Mouse (Mus musculus) neural tube, embryonic 13.5 days (tissue): ENCODE results near the gene Kdm5a. TPM values are rescaled to one million over a fixed set of nuclear protein-coding genes. Genes with fewer than 3 reads are reported as not detected.

Source experiments
- ATAC-seq: fragments of 200-750 bp; cut with Nextera tagmentation; 2 replicates; pipeline ENCODE4 v1.8.0; 2017; ENCODE audit warnings: low read depth, mild to moderate bottlenecking, moderate TSS enrichment, moderate library complexity
- H3K27ac ChIP-seq: fragments of 300-500 bp; sonication (generic); replicated peaks from 2 replicates; pipeline ENCODE4 v1.5.1; 2015; ENCODE audit warnings: moderate library complexity, mild to moderate bottlenecking, inconsistent platforms
- H3K27me3 ChIP-seq: fragments of 300-500 bp; sonication (generic); 2 replicates; pipeline ENCODE4 v1.6.1; 2015; ENCODE audit warnings: mild to moderate bottlenecking, inconsistent platforms
- H3K36me3 ChIP-seq: fragments of 300-500 bp; sonication (generic); 2 replicates; pipeline ENCODE4 v1.6.1; 2015; ENCODE audit warnings: mild to moderate bottlenecking, inconsistent platforms
- H3K4me1 ChIP-seq: fragments of 300-500 bp; sonication (generic); replicated peaks from 2 replicates; pipeline ENCODE4 v1.6.1; 2015; ENCODE audit warnings: inconsistent platforms
- H3K4me2 ChIP-seq: fragments of 300-500 bp; sonication (generic); 2 replicates; pipeline ENCODE4 v1.6.1; 2015; ENCODE audit warnings: inconsistent platforms, mild to moderate bottlenecking, moderate library complexity
- H3K4me3 ChIP-seq: fragments of 300-500 bp; sonication (generic); 2 replicates; pipeline ENCODE4 v1.5.1; 2015; ENCODE audit warnings: mild to moderate bottlenecking, inconsistent platforms
- H3K9ac ChIP-seq: fragments of 300-500 bp; sonication (generic); 2 replicates; pipeline ENCODE4 v1.6.1; 2015; ENCODE audit warnings: moderate library complexity, mild to moderate bottlenecking, inconsistent platforms
- H3K9me3 ChIP-seq: fragments of 300-500 bp; sonication (generic); 2 replicates; pipeline ENCODE4 v1.6.1; 2016; ENCODE audit warnings: inconsistent platforms
- WGBS: fragments of 180-500 bp; shearing (Covaris S2); methylation state at CpG from one replicate; pipeline ENCODE4 v1.1.7; 2015; 5-methylcytosine and 5-hydroxymethylcytosine counted together
- polyA plus RNA-seq: library from polyadenylated mRNA; unstranded; fragments of >200 nt; fragmentation: Nextera tagmentation; extraction: Ambion mirVana; gene quantifications from 2 replicates; pipeline ENCODE4 v1.2.1, GENCODE M21; 2015

Gene Kdm5a
- polyA plus RNA-seq, 1 experiment from 2014 or later, result 34.7 TPM

DNA sequence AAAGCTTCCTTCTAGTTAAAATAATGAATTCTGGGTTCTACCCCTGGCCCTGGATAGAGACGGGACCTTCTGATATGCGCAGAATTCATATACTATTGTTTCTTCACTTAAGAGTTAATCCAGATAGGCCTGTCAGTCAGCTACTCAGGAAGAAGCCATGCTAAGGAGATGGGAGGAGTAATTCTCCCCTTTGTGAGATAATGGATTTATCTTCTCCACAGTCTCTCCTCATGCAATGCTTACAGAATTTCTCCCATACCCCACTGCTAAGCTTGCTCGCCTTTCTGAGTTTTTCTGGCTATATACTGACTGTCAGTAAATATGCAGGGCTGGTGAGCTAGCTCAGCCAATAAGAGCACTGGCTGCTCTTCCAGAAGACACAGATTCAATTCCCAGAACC is 86.3 kb downstream of the Kdm5a start:
- Histone ChIP-seq H3K36me3 (no peaks in the 10 kb centered on the region), H3K9me3 (no peaks in the 10 kb centered on the region), H3K27ac (no peak overlapping the region), H3K9ac (no peak overlapping the region), H3K4me3 (no peak overlapping the region), H3K4me2 (no peak overlapping the region), H3K27me3 (no peaks in the 10 kb centered on the region), H3K4me1 (no peaks in the 10 kb centered on the region)
- 91% methylated on average over 3 of the region's 3 CpGs for WGBS
- ATAC-seq, result no peak

DNA sequence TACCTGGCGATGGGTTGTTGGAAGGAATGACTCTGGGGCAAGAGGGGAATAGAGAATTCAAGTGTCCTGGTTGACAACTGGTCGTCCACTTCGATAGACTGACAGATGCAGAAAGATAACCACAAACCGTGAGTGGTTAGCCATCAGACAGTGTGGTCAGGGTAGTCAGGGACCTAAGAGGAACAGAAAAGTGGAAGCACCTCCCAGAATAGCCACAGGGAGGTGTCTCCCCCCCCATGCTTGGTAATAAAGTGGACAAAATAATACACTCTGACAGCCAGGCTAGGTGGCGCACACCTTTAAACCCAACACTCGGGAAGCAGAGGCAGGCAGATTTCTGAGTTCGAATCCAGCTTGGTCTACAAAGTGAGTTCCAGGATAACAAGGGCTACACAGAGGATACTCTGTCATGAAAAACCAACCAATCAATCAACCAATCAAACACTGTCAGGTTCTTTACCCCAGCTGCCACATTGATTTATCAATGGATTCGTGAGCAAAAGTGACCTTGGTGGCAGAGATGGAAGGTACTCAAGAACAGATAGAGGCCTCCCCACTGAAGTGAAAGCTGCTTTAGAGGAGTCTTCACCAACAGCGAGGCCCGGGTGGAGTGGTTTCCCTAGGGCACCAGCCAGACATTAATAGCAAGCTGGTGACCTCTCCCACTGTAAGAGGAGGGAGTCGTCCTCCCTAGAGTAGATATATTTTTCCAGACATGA is 88.6 kb downstream of the Kdm5a start:
- Histone ChIP-seq H3K27me3 (no peaks in the 10 kb centered on the region), H3K27ac (no peak overlapping the region), H3K4me2 (no peak overlapping the region), H3K9me3 (no peaks in the 10 kb centered on the region), H3K9ac (no peak overlapping the region), H3K36me3 (no peaks in the 10 kb centered on the region), H3K4me3 (no peak overlapping the region), H3K4me1 (no peaks in the 10 kb centered on the region)
- WGBS, result 89% methylated on average over 11 of the region's 11 CpGs
- no peak for ATAC-seq

DNA sequence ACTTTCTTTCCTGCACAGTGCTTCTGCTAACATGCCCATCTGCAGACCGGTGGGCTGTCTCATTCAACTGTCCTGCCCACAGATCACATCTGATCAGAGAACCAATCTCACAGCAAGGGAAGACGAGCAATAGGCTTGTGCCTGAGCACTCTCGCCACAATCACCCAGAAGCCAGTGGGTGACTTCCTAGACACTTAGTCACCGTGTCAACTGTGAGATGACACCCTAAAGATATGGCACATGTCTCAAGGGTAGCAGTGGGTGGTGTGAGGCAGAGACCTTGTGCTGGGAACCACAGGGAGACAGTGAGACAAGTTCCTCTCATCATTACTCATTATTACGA is 89.2 kb downstream of the Kdm5a start:
- Histone ChIP-seq H3K9ac (no peak overlapping the region), H3K27me3 (no peaks in the 10 kb centered on the region), H3K9me3 (no peaks in the 10 kb centered on the region), H3K4me2 (no peak overlapping the region), H3K4me1 (no peaks in the 10 kb centered on the region), H3K27ac (no peak overlapping the region), H3K36me3 (no peaks in the 10 kb centered on the region), H3K4me3 (no peak overlapping the region)
- no peak for ATAC-seq
- WGBS, result 84% methylated on average over 5 of the region's 5 CpGs

DNA sequence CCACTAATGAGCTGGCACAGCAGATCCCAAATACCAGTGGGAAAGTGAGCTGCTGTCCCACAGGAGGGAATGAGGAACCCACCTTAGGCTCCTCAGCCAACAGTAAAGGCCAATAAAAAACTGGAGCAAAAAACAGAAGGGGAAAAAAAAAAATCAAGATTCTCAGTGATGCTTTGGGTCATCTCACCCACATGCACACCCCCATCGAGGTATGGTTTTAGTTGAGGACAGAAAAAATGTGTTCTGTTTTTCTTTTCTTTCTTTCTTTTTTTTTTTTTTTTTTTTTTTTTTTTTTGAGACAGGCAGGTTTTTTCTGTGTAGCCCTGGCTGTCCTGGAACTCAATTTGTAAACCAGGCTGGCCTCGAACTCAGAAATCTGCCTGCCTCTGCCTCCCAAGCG is 89.6 kb downstream of the Kdm5a start:
- Histone ChIP-seq H3K4me3 (no peak overlapping the region), H3K36me3 (no peaks in the 10 kb centered on the region), H3K9me3 (no peaks in the 10 kb centered on the region), H3K27me3 (no peaks in the 10 kb centered on the region), H3K4me1 (no peaks in the 10 kb centered on the region), H3K4me2 (no peak overlapping the region), H3K9ac (no peak overlapping the region), H3K27ac (no peak overlapping the region)
- WGBS, result 87% methylated on average over 3 of the region's 3 CpGs
- no peak for ATAC-seq

DNA sequence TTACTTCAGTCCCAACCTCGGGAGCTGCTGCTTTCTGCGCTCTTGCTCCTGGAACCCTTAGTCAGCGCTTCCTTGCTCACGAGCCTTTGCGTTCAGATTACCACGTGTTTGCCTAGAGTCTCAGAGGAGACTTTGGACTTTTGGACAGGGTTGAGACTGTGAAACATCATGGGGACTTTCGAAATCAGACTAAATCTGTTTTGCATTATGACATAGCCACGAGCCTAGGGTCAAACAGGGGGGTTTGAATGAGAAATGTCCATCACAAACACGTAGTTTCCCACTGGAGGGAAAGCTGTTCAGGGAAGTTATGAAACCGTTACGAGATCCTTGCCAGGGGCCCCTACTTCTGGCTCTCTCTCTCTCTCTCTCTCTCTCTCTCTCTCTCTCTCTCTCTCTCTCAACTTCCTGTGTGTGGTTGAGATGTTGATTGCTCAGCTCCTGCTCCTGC is 90.7 kb downstream of the Kdm5a start:
- Histone ChIP-seq H3K4me2 (no peak overlapping the region), H3K9ac (no peak overlapping the region), H3K27me3 (no peaks in the 10 kb centered on the region), H3K4me3 (no peak overlapping the region), H3K4me1 (no peaks in the 10 kb centered on the region), H3K27ac (no peak overlapping the region), H3K36me3 (no peaks in the 10 kb centered on the region), H3K9me3 (no peaks in the 10 kb centered on the region)
- no peak for ATAC-seq
- WGBS, result 67% methylated on average over 11 of the region's 11 CpGs

DNA sequence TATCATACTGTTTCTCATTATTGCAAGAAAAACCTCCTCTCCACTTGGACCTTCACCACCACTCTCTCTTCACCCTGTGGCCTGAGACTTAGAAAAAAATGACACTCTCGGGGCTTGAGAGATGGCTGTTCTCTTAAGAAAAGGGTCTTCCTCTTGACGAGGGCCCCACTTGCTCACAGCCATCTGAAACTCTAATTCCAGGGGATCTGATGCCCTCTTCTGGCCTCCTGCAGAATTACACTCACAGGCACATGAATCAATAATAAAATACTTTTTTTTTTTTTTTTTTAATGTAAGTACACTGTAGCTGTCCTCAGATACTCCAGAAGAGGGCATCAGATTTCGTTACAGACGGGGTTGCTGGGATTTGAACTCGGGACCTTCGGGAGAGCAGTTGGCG is 93.2 kb downstream of the Kdm5a start:
- Histone ChIP-seq H3K27me3 (peaks cover 17% of the 10 kb centered on the region), H3K9me3 (no peaks in the 10 kb centered on the region), H3K4me1 (no peaks in the 10 kb centered on the region), H3K27ac (no peak overlapping the region), H3K4me2 (no peak overlapping the region), H3K36me3 (no peaks in the 10 kb centered on the region), H3K9ac (no peak overlapping the region), H3K4me3 (no peak overlapping the region)
- ATAC-seq, result no peak
- 66% methylated on average over 7 of the region's 7 CpGs for WGBS

DNA sequence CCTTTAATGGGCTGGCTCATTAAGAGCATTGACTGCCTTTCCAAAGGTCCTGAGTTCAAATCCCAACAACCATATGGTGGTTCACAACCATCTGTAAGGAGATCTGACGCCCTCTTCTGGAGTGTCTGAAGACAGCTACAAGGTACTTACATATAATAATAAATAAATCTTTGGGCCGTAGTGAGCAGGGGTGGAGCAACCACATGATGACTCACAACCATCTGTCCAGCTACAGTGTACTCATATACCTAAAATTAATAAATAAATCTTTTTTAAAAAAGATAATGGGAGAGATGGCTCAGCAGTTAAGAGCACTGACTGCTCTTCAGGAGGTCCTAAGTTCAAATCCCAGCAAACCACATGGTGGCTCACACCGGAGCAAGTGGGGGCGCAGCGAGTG is 93.8 kb downstream of the Kdm5a start:
- H3K4me2 ChIP-seq, result no peak overlapping the region
- H3K9me3 ChIP-seq, result no peaks in the 10 kb centered on the region
- no peak for ATAC-seq
- 0 out of 2 replicates have a peak, but pooled peaks cover under 1% of the 10 kb centered on the region for H3K4me1 ChIP-seq
- H3K9ac ChIP-seq, result no peak overlapping the region
- 90% methylated on average over 5 of the region's 5 CpGs for WGBS
- no peaks in the 10 kb centered on the region for H3K36me3 ChIP-seq
- peaks cover 24% of the 10 kb centered on the region for H3K27me3 ChIP-seq
- no peak overlapping the region for H3K4me3 ChIP-seq
- no peak overlapping the region for H3K27ac ChIP-seq

DNA sequence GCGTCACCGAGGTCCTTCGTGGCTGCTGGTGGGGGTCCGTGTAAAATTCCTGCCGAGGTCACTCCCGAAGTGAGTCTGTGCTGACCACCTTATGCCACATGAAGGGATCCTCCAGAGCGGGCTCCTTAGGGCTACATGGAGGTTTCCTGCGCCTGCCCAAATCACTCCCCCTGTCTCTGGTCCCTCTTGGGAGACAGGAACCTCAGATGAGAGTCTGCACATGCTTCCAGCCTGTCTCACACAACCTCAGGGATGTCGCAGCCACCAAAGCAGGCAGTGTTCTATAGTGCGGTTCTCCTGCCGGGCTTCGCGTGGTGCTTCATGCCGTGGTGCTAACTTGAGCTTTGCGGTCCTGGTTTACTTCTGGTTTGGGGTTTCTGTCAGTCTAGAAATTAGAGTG is 97.3 kb downstream of the Kdm5a start:
- Histone ChIP-seq H3K4me3 (no peak overlapping the region), H3K27me3 (peaks cover 50% of the 10 kb centered on the region), H3K9me3 (no peaks in the 10 kb centered on the region), H3K27ac (no peak overlapping the region), H3K9ac (no peak overlapping the region), H3K4me1 (peaks cover 22% of the 10 kb centered on the region), H3K4me2 (no peak overlapping the region), H3K36me3 (no peaks in the 10 kb centered on the region)
- ATAC-seq, result no peak
- WGBS, result 70% methylated on average over 15 of the region's 15 CpGs

DNA sequence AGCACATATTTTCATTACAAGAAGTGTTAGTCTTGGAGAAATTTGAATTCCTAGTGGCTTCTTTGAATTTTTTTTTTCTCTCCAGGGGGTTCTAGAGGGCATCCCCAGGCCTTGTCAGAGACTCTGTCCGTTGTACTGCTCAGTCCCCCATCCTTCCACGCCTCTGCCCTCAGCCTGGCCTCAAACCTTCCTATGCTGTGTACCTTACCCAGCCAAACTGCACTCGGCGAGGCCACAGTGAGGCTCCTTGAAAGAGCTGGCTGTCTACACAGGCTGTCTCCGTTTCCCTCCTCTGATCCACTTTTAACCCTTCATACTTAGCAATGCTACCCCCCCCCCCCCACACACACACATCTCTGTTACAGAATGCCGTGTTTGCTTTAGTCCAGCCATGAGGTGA is 98.3 kb downstream of the Kdm5a start:
- no peaks in the 10 kb centered on the region for H3K9me3 ChIP-seq
- peaks cover 50% of the 10 kb centered on the region for H3K27me3 ChIP-seq
- H3K4me1 ChIP-seq, result peaks cover 22% of the 10 kb centered on the region
- H3K27ac ChIP-seq, result no peak overlapping the region
- H3K9ac ChIP-seq, result no peak overlapping the region
- 61% methylated on average over 6 of the region's 6 CpGs for WGBS
- ATAC-seq, result no peak
- H3K4me3 ChIP-seq, result no peak overlapping the region
- H3K36me3 ChIP-seq, result no peaks in the 10 kb centered on the region
- no peak overlapping the region for H3K4me2 ChIP-seq

DNA sequence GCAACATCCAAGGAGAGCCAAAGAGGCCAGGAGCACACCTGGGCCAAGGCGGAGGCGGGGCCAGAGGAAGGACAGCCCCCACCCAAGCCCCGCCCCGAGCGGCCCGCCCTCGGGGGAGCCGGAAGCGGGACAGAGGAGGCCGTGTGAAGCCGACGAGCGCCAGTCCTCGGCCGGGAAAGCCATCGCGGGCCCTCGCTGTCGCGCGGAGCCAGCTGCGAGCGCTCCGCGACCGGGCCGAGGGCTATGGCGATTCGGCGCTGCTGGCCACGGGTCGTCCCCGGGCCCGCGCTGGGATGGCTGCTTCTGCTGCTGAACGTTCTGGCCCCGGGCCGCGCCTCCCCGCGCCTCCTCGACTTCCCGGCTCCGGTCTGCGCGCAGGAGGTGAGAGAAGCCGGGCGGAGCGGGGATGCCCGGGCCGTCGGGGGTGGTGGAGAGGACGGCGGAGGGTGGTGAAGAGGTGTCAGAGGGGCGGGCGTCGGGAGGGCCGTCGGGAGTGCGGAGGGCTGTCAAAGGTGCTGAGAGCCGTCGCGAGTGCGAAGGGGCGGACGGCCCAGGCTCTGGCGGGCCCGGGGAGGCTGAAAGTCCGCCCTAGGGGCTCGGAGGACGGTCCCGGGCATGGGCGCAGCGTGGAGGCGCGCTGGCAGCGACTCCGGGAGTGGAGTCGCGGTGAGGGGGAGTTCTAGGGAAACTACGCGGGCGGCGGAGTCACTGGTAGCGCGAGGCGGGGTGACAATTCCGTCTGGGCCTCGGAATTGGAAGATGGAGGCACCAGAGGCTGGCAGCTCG is 99.4 kb downstream of the Kdm5a start, which contains the start of gene Il17ra:
TSS of gene Il17ra (plus strand) at position 162 of the 786 bp plus-strand sequence.
- Histone ChIP-seq H3K4me3 (peak within 1 kb of the TSS; percentile 63), H3K9ac (peak within 1 kb of the TSS; percentile 77), H3K27me3 (peaks cover 50% of the 10 kb centered on the region), H3K36me3 (no peaks in the 10 kb centered on the region), H3K27ac (no peak within 1 kb of the TSS), H3K4me1 (peaks cover 22% of the 10 kb centered on the region), H3K9me3 (no peaks in the 10 kb centered on the region), H3K4me2 (peak within 1 kb of the TSS; percentile 65)
- ATAC-seq, result peak; percentile 76
- WGBS, result under 1% methylated on average over 89 of the region's 90 CpGs

DNA sequence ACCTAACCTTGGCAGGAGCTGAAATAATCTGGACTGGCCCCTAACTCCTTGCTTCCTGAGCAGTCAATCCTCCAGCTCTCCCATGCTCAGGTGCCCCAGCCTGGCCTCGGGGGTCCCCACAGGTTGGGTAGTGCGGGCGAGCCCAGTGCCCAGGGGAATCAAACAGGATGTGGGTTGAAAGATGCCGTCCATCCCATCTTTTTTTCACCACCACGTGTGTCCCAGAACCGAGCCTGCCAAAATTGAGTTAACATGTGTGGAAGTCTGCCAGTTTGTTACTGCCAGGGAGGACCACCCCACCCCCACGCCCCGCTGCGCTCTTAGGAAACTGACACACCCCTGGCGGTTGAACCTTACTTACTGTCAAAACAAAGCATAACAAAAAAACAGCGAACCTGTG is 100.0 kb downstream of the Kdm5a start:
- ATAC-seq, result peak; percentile 50
- WGBS, result 4% methylated on average over 11 of the region's 11 CpGs
- H3K9me3 ChIP-seq, result no peaks in the 10 kb centered on the region
- no peaks in the 10 kb centered on the region for H3K36me3 ChIP-seq
- peak overlapping the region; percentile 77 for H3K9ac ChIP-seq
- H3K4me3 ChIP-seq, result peak overlapping the region; percentile 63
- peaks cover 50% of the 10 kb centered on the region for H3K27me3 ChIP-seq
- no peak overlapping the region for H3K27ac ChIP-seq
- peaks cover 22% of the 10 kb centered on the region for H3K4me1 ChIP-seq
- peak overlapping the region; percentile 65 for H3K4me2 ChIP-seq

DNA sequence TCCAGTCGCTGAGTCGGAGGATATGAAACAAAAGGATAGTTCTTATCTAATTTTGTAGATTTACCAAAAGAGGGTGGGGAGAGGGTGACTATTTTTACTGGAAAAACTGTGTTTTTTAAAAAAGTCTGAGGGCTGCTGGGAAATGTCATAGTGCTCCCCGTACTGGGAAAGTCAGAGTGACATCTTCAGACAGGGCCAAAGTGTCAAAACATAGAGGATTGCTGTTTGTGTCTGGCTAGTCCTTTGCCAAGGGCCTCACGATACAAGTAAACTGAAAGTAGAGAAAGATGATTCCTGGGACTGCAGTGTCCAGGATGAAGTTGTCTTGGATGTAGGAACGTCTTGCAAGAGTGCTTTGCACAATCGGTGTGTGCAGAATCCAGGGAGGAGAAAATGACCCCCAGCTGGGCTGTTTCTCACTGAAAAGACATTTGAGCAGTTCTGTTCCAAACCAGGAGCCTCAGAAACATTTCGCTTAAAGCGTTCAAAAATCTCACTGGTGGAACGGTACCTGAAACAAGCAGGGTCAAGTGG is 100.5 kb downstream of the Kdm5a start:
- peak overlapping the region; percentile 65 for H3K4me2 ChIP-seq
- H3K4me3 ChIP-seq, result peak overlapping the region; percentile 63
- no peak for ATAC-seq
- WGBS, result 59% methylated on average over 9 of the region's 9 CpGs
- no peaks in the 10 kb centered on the region for H3K36me3 ChIP-seq
- no peaks in the 10 kb centered on the region for H3K9me3 ChIP-seq
- peaks cover 50% of the 10 kb centered on the region for H3K27me3 ChIP-seq
- H3K9ac ChIP-seq, result 0 out of 2 replicates have a peak overlapping the region, but pooled peaks have one; percentile 23
- peaks cover 23% of the 10 kb centered on the region for H3K4me1 ChIP-seq
- H3K27ac ChIP-seq, result no peak overlapping the region
